Mouse (Mus musculus): ENCODE data around the gene Fmnl1. TPM values are rescaled to one million over a fixed set of nuclear protein-coding genes. Genes with fewer than 3 reads are reported as not detected.
A peak's percentile ranks its signal among the peaks of the same experiment; 100 is the strongest.

Gene Fmnl1
- polyA plus RNA-seq, 1 experiment = 15.6 TPM

GRCm38 (mm10) chr11:103134221-103134620 is 36.7 kb upstream of the Fmnl1 start:
- peak overlapping the region; percentile 86 for H3K4me2 ChIP-seq (ENCODE audit: low read depth)
- TF ChIP-seq MYOD1 (IDR thresholded peaks at IDR 0.05; ENCODE audit: control insufficient read depth in 1 of 3, insufficient read length in 2 of 3, low read depth in 2 of 3) = no peak
- TF ChIP-seq SRF (IDR thresholded peaks at IDR 0.05; ENCODE audit: control insufficient read depth, insufficient read length, low read depth) = no peak
- TF ChIP-seq USF1 (IDR thresholded peaks at IDR 0.05; ENCODE audit: low read depth) = no peak
- H3K79me2 ChIP-seq (ENCODE audit: control insufficient read depth, insufficient read depth) = peaks cover 24% of the 10 kb centered on the region
- peak overlapping the region; percentile 81 for H3K4me3 ChIP-seq
- peaks cover under 1% of the 10 kb centered on the region for H3K36me3 ChIP-seq (ENCODE audit: control insufficient read depth, insufficient read depth)
- no peak overlapping the region for H3ac ChIP-seq (ENCODE audit: control insufficient read depth, insufficient read length)
- H3K27me3 ChIP-seq (ENCODE audit: control insufficient read depth, insufficient read depth, insufficient read length) = no peaks in the 10 kb centered on the region

GRCm38 (mm10) chr11:103136039-103136577 is 34.8 kb upstream of the Fmnl1 start:
- TF ChIP-seq POLR2A (IDR thresholded peaks at IDR 0.05; ENCODE audit: insufficient read length, low read depth) (no peak), CEBPB (IDR thresholded peaks at IDR 0.05; ENCODE audit: insufficient read depth, poor library complexity, severe bottlenecking) (no peak), TCF12 (IDR thresholded peaks at IDR 0.05; ENCODE audit: insufficient read depth, poor library complexity, severe bottlenecking) (no peak), MYOD1 (IDR thresholded peaks at IDR 0.05; ENCODE audit: control insufficient read depth in 1 of 3, insufficient read length in 2 of 3, low read depth in 2 of 3) (no peak), MAX (IDR thresholded peaks at IDR 0.05; ENCODE audit: low read depth) (no peak), USF1 (IDR thresholded peaks at IDR 0.05; ENCODE audit: low read depth) (no peak), SRF (IDR thresholded peaks at IDR 0.05; ENCODE audit: control insufficient read depth, insufficient read length, low read depth) (no peak), TCF3 (IDR thresholded peaks at IDR 0.05; ENCODE audit: insufficient read length, low read depth) (no peak), MYOG (IDR thresholded peaks at IDR 0.05; ENCODE audit: control insufficient read depth in 1 of 3, insufficient read depth in 1 of 3, insufficient read length in 2 of 3, low read depth in 2 of 3) (no peak), E2F4 (IDR thresholded peaks at IDR 0.05; ENCODE audit: insufficient read depth) (no peak)
- Histone ChIP-seq H3K36me3 (ENCODE audit: control insufficient read depth, insufficient read depth) (peaks cover 5% of the 10 kb centered on the region), H3K27me3 (ENCODE audit: control insufficient read depth, insufficient read depth, insufficient read length) (no peaks in the 10 kb centered on the region), H3ac (ENCODE audit: control insufficient read depth, insufficient read length) (no peak overlapping the region), H3K4me2 (ENCODE audit: low read depth) (no peak overlapping the region), H3K4me3 (no peak overlapping the region), H3K79me2 (ENCODE audit: control insufficient read depth, insufficient read depth) (peaks cover 10% of the 10 kb centered on the region)

GRCm38 (mm10) chr11:103139951-103140762 is 30.8 kb upstream of the Fmnl1 start:
- Histone ChIP-seq H3K36me3 (ENCODE audit: control insufficient read depth, insufficient read depth) (peaks cover 5% of the 10 kb centered on the region), H3ac (ENCODE audit: control insufficient read depth, insufficient read length) (no peak overlapping the region), H3K79me2 (ENCODE audit: control insufficient read depth, insufficient read depth) (no peaks in the 10 kb centered on the region), H3K4me2 (ENCODE audit: low read depth) (no peak overlapping the region), H3K27me3 (ENCODE audit: control insufficient read depth, insufficient read depth, insufficient read length) (no peaks in the 10 kb centered on the region), H3K4me3 (no peak overlapping the region)
- TF ChIP-seq MYOD1 (IDR thresholded peaks at IDR 0.05; ENCODE audit: control insufficient read depth in 1 of 3, insufficient read length in 2 of 3, low read depth in 2 of 3) (no peak), MYOG (IDR thresholded peaks at IDR 0.05; ENCODE audit: control insufficient read depth in 1 of 3, insufficient read depth in 1 of 3, insufficient read length in 2 of 3, low read depth in 2 of 3) (no peak), POLR2A (IDR thresholded peaks at IDR 0.05; ENCODE audit: insufficient read length, low read depth) (no peak), CEBPB (IDR thresholded peaks at IDR 0.05; ENCODE audit: insufficient read depth, poor library complexity, severe bottlenecking) (no peak), POLR2AphosphoS2 (IDR thresholded peaks at IDR 0.05; ENCODE audit: insufficient read length, low read depth) (no peak), E2F4 (IDR thresholded peaks at IDR 0.05; ENCODE audit: insufficient read depth) (no peak), MAX (IDR thresholded peaks at IDR 0.05; ENCODE audit: low read depth) (no peak), REST (IDR thresholded peaks at IDR 0.05; ENCODE audit: insufficient read depth, insufficient read length) (no peak), USF1 (IDR thresholded peaks at IDR 0.05; ENCODE audit: low read depth) (no peak), TCF3 (IDR thresholded peaks at IDR 0.05; ENCODE audit: insufficient read length, low read depth) (no peak)

GRCm38 (mm10) chr11:103140763-103141100 is 30.2 kb upstream of the Fmnl1 start:
- Histone ChIP-seq H3K79me2 (ENCODE audit: control insufficient read depth, insufficient read depth) (no peaks in the 10 kb centered on the region), H3K27me3 (ENCODE audit: control insufficient read depth, insufficient read depth, insufficient read length) (no peaks in the 10 kb centered on the region), H3K4me2 (ENCODE audit: low read depth) (no peak overlapping the region), H3K4me3 (no peak overlapping the region), H3ac (ENCODE audit: control insufficient read depth, insufficient read length) (no peak overlapping the region), H3K36me3 (ENCODE audit: control insufficient read depth, insufficient read depth) (peaks cover 5% of the 10 kb centered on the region)
- TF ChIP-seq TCF12 (IDR thresholded peaks at IDR 0.05; ENCODE audit: insufficient read depth, poor library complexity, severe bottlenecking) (no peak), SRF (IDR thresholded peaks at IDR 0.05; ENCODE audit: control insufficient read depth, insufficient read length, low read depth) (no peak), MYOG (IDR thresholded peaks at IDR 0.05; ENCODE audit: control insufficient read depth in 1 of 3, insufficient read depth in 1 of 3, insufficient read length in 2 of 3, low read depth in 2 of 3) (no peak), E2F4 (IDR thresholded peaks at IDR 0.05; ENCODE audit: insufficient read depth) (no peak), CEBPB (IDR thresholded peaks at IDR 0.05; ENCODE audit: insufficient read depth, poor library complexity, severe bottlenecking) (no peak), MYOD1 (IDR thresholded peaks at IDR 0.05; ENCODE audit: control insufficient read depth in 1 of 3, insufficient read length in 2 of 3, low read depth in 2 of 3) (no peak), POLR2AphosphoS2 (IDR thresholded peaks at IDR 0.05; ENCODE audit: insufficient read length, low read depth) (no peak), USF1 (IDR thresholded peaks at IDR 0.05; ENCODE audit: low read depth) (no peak), MAX (IDR thresholded peaks at IDR 0.05; ENCODE audit: low read depth) (no peak), POLR2A (IDR thresholded peaks at IDR 0.05; ENCODE audit: insufficient read length, low read depth) (no peak)

All from myocyte (in vitro differentiated cells).